Mouse (Mus musculus): Measurements from ENCODE around the gene Rb1. TPM values are rescaled to one million over a fixed set of nuclear protein-coding genes. Genes with fewer than 3 reads are reported as not detected.

Rb1 gene
- polyA plus RNA-seq, 1 experiment, result 7.8 TPM

- H3K4me1 ChIP-seq (ENCODE audit: control insufficient read depth, insufficient read depth, low read length), result peaks cover 31% of the 10 kb centered on the region
- TF ChIP-seq POLR2A (IDR thresholded peaks at IDR 0.05; ENCODE audit: borderline replicate concordance, extremely low read depth, low read depth, low read length) (no peak), CTCF (IDR thresholded peaks at IDR 0.05; ENCODE audit: insufficient read depth, low read length) (no peak)
- H3K4me3 ChIP-seq (replicated peaks; ENCODE audit: extremely low read depth, low read depth, low read length), result no peak overlapping the region
- WGBS, result 85% methylated on average over 13 of the region's 13 CpGs
- DNase-seq, result no peak
These were observed 42.6 kb upstream of the Rb1 start for GRCm38 (mm10) chr14:73368221-73368620.

DNA sequence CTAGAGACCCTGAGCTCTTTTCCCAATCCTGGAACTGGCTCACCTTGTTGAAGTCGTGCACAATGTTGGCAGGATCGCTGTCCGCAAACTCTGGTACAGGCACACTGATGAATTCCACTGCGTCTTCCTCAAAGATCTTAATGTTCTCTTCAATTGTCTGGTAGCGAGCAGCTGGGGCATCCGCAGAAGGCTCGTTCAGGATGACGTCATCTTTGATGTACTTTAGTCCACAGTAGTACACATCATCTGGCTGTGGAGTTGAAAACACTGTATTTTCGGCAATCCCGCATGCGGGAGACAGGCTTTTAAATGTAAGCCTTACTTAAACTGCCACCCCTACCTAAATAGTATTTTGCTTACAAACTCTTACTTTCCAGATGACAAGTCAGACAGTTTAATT, 40.7 kb upstream of the Rb1 start:
- TF ChIP-seq POLR2A (IDR thresholded peaks at IDR 0.05; ENCODE audit: borderline replicate concordance, extremely low read depth, low read depth, low read length) (no peak), CTCF (IDR thresholded peaks at IDR 0.05; ENCODE audit: insufficient read depth, low read length) (no peak)
- no peak for DNase-seq
- Histone ChIP-seq H3K4me1 (ENCODE audit: control insufficient read depth, insufficient read depth, low read length) (peaks cover 20% of the 10 kb centered on the region), H3K4me3 (replicated peaks; ENCODE audit: extremely low read depth, low read depth, low read length) (no peak overlapping the region)
- WGBS, result 86% methylated on average over 11 of the region's 11 CpGs

DNA sequence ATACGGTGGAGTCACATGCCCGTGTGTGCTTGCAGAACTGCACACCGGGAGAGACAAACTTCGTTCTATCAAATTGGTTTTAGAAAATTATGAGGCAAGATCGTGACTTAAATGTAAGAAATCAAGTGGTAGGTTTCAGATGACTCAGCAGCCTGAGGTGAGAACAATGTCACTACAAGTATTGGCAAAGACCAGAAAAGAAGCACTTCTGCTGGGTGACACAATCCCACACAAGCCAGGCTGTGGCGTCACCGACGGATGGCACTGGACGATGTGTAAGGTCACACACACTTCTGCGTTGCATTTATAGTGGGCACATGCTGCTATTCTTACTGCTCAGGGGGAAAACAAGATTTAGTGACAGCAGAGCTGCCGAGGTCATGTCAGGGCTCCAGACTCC, 38.2 kb upstream of the Rb1 start:
- 88% methylated on average over 11 of the region's 11 CpGs for WGBS
- no peak for TF ChIP-seq CTCF (IDR thresholded peaks at IDR 0.05; ENCODE audit: insufficient read depth, low read length)
- TF ChIP-seq POLR2A (IDR thresholded peaks at IDR 0.05; ENCODE audit: borderline replicate concordance, extremely low read depth, low read depth, low read length), result no peak
- Histone ChIP-seq H3K4me3 (replicated peaks; ENCODE audit: extremely low read depth, low read depth, low read length) (no peak overlapping the region), H3K4me1 (ENCODE audit: control insufficient read depth, insufficient read depth, low read length) (no peaks in the 10 kb centered on the region)
- DNase-seq, result no peak

DNA sequence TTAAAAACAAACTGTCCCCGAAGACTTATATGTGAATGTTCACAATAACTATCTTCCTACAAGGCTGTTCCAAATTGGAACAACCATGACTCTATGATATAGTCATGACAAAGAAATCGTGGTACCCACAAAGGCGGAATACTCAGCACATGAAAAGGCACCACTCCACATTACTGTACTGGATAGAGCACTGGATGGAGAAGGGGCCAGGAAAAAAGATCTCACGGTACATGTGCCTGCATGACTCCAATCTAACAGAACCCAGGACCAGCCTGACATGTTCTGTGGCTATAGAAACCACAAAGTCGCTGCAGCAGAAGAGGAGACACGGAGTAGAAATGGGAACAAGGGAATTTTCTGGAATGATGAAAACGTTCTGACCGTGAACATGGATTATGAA, 29.1 kb upstream of the Rb1 start:
- Histone ChIP-seq H3K4me3 (replicated peaks; ENCODE audit: extremely low read depth, low read depth, low read length) (no peak overlapping the region), H3K4me1 (ENCODE audit: control insufficient read depth, insufficient read depth, low read length) (0 out of 2 replicates have a peak, but pooled peaks cover 2% of the 10 kb centered on the region)
- WGBS, result 89% methylated on average over 8 of the region's 8 CpGs
- no peak for DNase-seq
- TF ChIP-seq POLR2A (IDR thresholded peaks at IDR 0.05; ENCODE audit: borderline replicate concordance, extremely low read depth, low read depth, low read length), result no peak
- TF ChIP-seq CTCF (IDR thresholded peaks at IDR 0.05; ENCODE audit: insufficient read depth, low read length), result no peak

GRCm38 (mm10) chr14:73351118-73351517, 25.5 kb upstream of the Rb1 start:
- 95% methylated on average over 5 of the region's 5 CpGs for WGBS
- Histone ChIP-seq H3K4me3 (replicated peaks; ENCODE audit: extremely low read depth, low read depth, low read length) (no peak overlapping the region), H3K4me1 (ENCODE audit: control insufficient read depth, insufficient read depth, low read length) (peaks cover 3% of the 10 kb centered on the region; the same call in 1 of the 2 replicates)
- TF ChIP-seq POLR2A (IDR thresholded peaks at IDR 0.05; ENCODE audit: borderline replicate concordance, extremely low read depth, low read depth, low read length) (no peak), CTCF (IDR thresholded peaks at IDR 0.05; ENCODE audit: insufficient read depth, low read length) (no peak)
- DNase-seq, result no peak

- H3K4me1 ChIP-seq (ENCODE audit: control insufficient read depth, insufficient read depth, low read length), result peaks cover 3% of the 10 kb centered on the region; the same call in 1 of the 2 replicates
- no peak overlapping the region for H3K4me3 ChIP-seq (replicated peaks; ENCODE audit: extremely low read depth, low read depth, low read length)
- TF ChIP-seq POLR2A (IDR thresholded peaks at IDR 0.05; ENCODE audit: borderline replicate concordance, extremely low read depth, low read depth, low read length) (no peak), CTCF (IDR thresholded peaks at IDR 0.05; ENCODE audit: insufficient read depth, low read length) (no peak)
- 54% methylated on average over 1 of the region's 1 CpGs for whole genome bisulfite sequencing
- no peak for DNase-seq
These were observed 24.4 kb upstream of the Rb1 start for GRCm38 (mm10) chr14:73350029-73350428.

GRCm38 (mm10) chr14:73349061-73349670, 23.5 kb upstream of the Rb1 start:
- no peak for DNase-seq

DNA sequence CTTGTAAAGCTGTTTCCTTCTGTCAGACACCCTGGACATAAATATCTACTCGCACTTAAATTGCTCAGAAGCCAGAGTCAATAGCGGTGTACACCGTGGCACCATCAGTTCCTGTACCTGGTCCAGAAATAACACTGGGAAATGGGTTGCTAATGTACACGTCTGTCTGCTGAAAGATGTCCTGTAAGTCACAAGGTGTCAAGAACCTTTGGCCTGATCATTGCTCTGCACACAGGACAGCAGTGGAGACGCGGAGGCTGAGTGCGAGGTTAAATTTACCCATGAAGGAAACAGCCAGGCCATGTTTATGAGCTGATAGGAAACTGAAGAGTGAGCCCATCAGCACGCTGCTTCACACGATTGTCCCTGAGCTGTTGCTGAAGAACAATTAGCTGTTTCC, 21.7 kb upstream of the Rb1 start:
- no peak for DNase-seq
- 47% methylated on average over 9 of the region's 9 CpGs for WGBS
- peaks cover 3% of the 10 kb centered on the region; the same call in 1 of the 2 replicates for H3K4me1 ChIP-seq (ENCODE audit: control insufficient read depth, insufficient read depth, low read length)
- TF ChIP-seq POLR2A (IDR thresholded peaks at IDR 0.05; ENCODE audit: borderline replicate concordance, extremely low read depth, low read depth, low read length) (no peak), CTCF (IDR thresholded peaks at IDR 0.05; ENCODE audit: insufficient read depth, low read length) (no peak)
- H3K4me3 ChIP-seq (replicated peaks; ENCODE audit: extremely low read depth, low read depth, low read length), result no peak overlapping the region

More at GRCm38 (mm10) chr14:73349061-73349670, 23.5 kb upstream of the Rb1 start:
- TF ChIP-seq POLR2A (IDR thresholded peaks at IDR 0.05; ENCODE audit: borderline replicate concordance, extremely low read depth, low read depth, low read length), result no peak
- TF ChIP-seq CTCF (IDR thresholded peaks at IDR 0.05; ENCODE audit: insufficient read depth, low read length), result no peak
- H3K4me1 ChIP-seq (ENCODE audit: control insufficient read depth, insufficient read depth, low read length), result peaks cover 3% of the 10 kb centered on the region; the same call in 1 of the 2 replicates
- H3K4me3 ChIP-seq (replicated peaks; ENCODE audit: extremely low read depth, low read depth, low read length), result no peak overlapping the region
- WGBS, result 52% methylated on average over 7 of the region's 7 CpGs

GRCm38 (mm10) chr14:73345614-73346013, 20.0 kb upstream of the Rb1 start:
- 94% methylated on average over 4 of the region's 4 CpGs for WGBS
- DNase-seq, result no peak
- Histone ChIP-seq H3K4me3 (replicated peaks; ENCODE audit: extremely low read depth, low read depth, low read length) (no peak overlapping the region), H3K4me1 (ENCODE audit: control insufficient read depth, insufficient read depth, low read length) (peaks cover 3% of the 10 kb centered on the region; the same call in 1 of the 2 replicates)
- TF ChIP-seq CTCF (IDR thresholded peaks at IDR 0.05; ENCODE audit: insufficient read depth, low read length), result 0 out of 2 replicates have a peak, but pooled peaks have one; percentile 5
- TF ChIP-seq POLR2A (IDR thresholded peaks at IDR 0.05; ENCODE audit: borderline replicate concordance, extremely low read depth, low read depth, low read length), result no peak
